Mouse (Mus musculus): Measurements from ENCODE around the gene Asic2. TPM values are rescaled to one million over a fixed set of nuclear protein-coding genes. Genes with fewer than 3 reads are reported as not detected.

The Asic2 gene
- polyA plus RNA-seq, 1 experiment = not detected

- Histone ChIP-seq H3K4me3 (ENCODE audit: insufficient read depth, low read length) (no peak overlapping the region), H3K27ac (ENCODE audit: insufficient read depth, low read length) (no peak overlapping the region), H3K4me1 (ENCODE audit: control insufficient read depth, insufficient read depth, low read length) (no peaks in the 10 kb centered on the region)
- TF ChIP-seq CTCF (IDR thresholded peaks at IDR 0.05; ENCODE audit: borderline replicate concordance, insufficient read depth, low read length) (no peak), POLR2A (IDR thresholded peaks at IDR 0.05; ENCODE audit: low read depth, low read length) (no peak)
Measured at GRCm38 (mm10) chr11:81164890-81165289, 803.4 kb downstream of the Asic2 start.

GRCm38 (mm10) chr11:81163056-81163455 is 805.2 kb downstream of the Asic2 start:
- TF ChIP-seq CTCF (IDR thresholded peaks at IDR 0.05; ENCODE audit: borderline replicate concordance, insufficient read depth, low read length) (no peak), POLR2A (IDR thresholded peaks at IDR 0.05; ENCODE audit: low read depth, low read length) (no peak)
- Histone ChIP-seq H3K4me1 (ENCODE audit: control insufficient read depth, insufficient read depth, low read length) (no peaks in the 10 kb centered on the region), H3K27ac (ENCODE audit: insufficient read depth, low read length) (no peak overlapping the region), H3K4me3 (ENCODE audit: insufficient read depth, low read length) (no peak overlapping the region)

DNA sequence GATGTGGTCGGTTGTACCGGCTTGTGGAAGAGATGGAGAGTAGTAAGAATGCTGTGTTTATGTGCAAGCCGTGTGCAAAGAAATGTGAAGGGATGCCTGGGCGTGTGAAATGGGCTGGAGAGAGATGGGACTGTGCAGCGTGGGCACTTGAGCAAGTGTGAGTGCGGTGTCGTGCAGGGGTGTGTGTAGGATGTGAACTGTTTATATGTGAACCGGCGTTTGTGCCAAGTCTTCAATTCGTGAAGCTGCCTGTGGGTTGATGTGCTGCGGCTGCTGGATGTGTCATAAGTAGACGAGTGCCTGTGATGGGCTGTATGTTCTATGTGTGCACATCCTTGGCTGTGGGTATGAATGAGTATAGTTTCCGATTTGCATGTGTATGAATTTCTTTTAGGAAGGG is 814.4 kb downstream of the Asic2 start:
- no peak overlapping the region for H3K4me3 ChIP-seq (ENCODE audit: insufficient read depth, low read length)
- H3K4me1 ChIP-seq (ENCODE audit: control insufficient read depth, insufficient read depth, low read length) = no peaks in the 10 kb centered on the region
- TF ChIP-seq POLR2A (IDR thresholded peaks at IDR 0.05; ENCODE audit: low read depth, low read length) (no peak), CTCF (IDR thresholded peaks at IDR 0.05; ENCODE audit: borderline replicate concordance, insufficient read depth, low read length) (no peak)
- no peak overlapping the region for H3K27ac ChIP-seq (ENCODE audit: insufficient read depth, low read length)

- H3K4me3 ChIP-seq (ENCODE audit: insufficient read depth, low read length) = no peak overlapping the region
Measured at GRCm38 (mm10) chr11:81153161-81153840, 815.0 kb downstream of the Asic2 start.

DNA sequence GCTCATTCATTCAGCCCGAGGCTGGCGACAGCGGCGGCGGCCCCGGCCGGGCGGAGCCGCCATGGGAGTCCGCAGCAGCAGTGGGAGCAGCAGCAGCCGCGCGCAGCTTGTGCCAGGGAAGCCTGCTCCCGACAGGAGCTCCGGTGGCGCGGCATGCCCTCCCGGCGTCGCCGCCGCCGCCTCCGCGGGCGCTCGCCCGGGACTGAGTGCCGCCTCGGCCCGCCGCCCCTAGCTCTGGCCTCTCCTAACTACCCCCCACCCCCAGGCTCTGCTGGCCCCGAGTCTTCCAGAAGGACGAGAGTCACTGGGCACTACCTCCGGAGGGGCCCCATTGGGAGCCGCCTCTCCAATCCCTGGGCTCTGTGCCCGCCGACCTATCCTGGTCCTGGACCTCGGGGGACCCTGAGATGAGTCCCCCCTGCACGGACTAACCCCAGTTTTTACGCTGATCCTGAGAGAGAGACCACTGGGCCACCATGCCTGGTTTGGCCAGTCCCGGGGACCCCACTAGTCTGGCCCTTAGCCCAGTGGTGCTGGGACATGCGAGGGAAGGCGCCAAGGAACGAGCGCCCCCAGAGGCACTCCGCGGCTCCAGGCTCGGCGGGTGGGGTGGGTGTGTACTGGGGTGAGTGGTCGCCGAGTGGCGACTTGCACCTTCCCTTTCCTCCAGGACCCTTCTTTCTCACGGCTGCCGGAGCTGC is 815.6 kb downstream of the Asic2 start:
- peak overlapping the region; percentile 20 for H3K4me3 ChIP-seq (ENCODE audit: insufficient read depth, low read length)
- TF ChIP-seq POLR2A (IDR thresholded peaks at IDR 0.05; ENCODE audit: low read depth, low read length) (no peak), CTCF (IDR thresholded peaks at IDR 0.05; ENCODE audit: borderline replicate concordance, insufficient read depth, low read length) (no peak)

More at GRCm38 (mm10) chr11:81153161-81153840, 815.0 kb downstream of the Asic2 start:
- Histone ChIP-seq H3K4me1 (ENCODE audit: control insufficient read depth, insufficient read depth, low read length) (no peaks in the 10 kb centered on the region), H3K27ac (ENCODE audit: insufficient read depth, low read length) (no peak overlapping the region)
- TF ChIP-seq CTCF (IDR thresholded peaks at IDR 0.05; ENCODE audit: borderline replicate concordance, insufficient read depth, low read length) = no peak
- TF ChIP-seq POLR2A (IDR thresholded peaks at IDR 0.05; ENCODE audit: low read depth, low read length) = no peak

DNA sequence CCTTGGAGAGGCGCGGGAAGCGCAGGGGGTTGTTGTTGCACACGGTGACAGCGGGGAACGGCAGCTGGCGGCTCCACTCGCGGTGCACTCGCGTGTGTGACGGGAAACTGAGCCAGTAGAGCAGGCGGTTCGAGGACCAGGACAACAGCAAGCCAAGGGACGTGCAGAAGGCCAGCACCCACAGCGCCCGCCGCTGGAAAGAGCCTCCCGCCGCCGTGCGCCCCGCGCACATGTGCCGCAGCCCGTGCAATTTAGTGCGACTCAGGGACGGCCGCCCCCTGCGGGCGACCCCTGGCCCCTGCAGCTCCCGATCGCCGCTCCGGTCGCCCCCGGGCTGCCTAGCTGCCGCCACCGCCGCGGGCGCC is 816.3 kb downstream of the Asic2 start:
- peak overlapping the region; percentile 20; the same call in 1 of the 2 replicates for H3K4me3 ChIP-seq (ENCODE audit: insufficient read depth, low read length)
- no peaks in the 10 kb centered on the region for H3K4me1 ChIP-seq (ENCODE audit: control insufficient read depth, insufficient read depth, low read length)
- TF ChIP-seq POLR2A (IDR thresholded peaks at IDR 0.05; ENCODE audit: low read depth, low read length) (no peak), CTCF (IDR thresholded peaks at IDR 0.05; ENCODE audit: borderline replicate concordance, insufficient read depth, low read length) (no peak)
- no peak overlapping the region for H3K27ac ChIP-seq (ENCODE audit: insufficient read depth, low read length)

More for the DNA sequence above, 815.6 kb downstream of the Asic2 start:
- Histone ChIP-seq H3K27ac (ENCODE audit: insufficient read depth, low read length) (no peak overlapping the region), H3K4me1 (ENCODE audit: control insufficient read depth, insufficient read depth, low read length) (no peaks in the 10 kb centered on the region)

DNA sequence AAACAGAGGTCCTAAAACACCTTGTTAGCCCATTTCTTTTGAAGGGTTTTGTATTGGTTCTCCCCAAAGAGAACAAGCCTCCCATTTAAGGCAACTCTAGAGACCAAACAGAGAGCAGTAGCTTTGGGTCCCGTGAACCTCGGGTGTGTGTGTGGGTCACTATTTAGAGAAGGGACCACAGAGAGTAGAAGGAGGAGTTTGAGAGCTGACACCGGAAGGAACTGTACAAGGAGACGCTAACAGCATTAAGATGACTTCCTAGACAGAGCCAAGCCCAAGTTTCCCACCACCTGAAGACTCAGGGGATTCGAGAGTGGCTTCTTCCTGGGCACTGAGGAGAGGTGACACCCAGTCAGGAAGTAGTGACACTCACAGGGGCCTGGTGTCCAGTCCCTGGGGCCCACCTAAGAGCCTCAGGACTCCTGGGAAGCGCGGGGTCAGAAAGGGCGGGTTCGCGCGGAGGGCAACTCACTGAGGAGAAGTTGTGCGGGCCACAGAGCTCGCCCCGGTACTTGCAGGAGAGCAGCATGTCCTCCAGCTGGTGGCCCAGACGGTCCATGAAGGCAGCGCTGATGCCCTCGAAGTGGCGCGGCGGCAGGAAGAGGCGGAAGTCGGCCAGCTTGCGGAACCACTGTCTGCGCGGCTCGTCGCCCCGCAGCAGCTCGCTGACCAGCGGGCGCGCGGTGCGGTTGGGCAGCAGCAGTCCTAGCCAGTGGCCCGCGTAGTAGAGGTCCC is 816.8 kb downstream of the Asic2 start:
- H3K4me1 ChIP-seq (ENCODE audit: control insufficient read depth, insufficient read depth, low read length) = no peaks in the 10 kb centered on the region
- H3K27ac ChIP-seq (ENCODE audit: insufficient read depth, low read length) = no peak overlapping the region
- no peak overlapping the region for H3K4me3 ChIP-seq (ENCODE audit: insufficient read depth, low read length)
- TF ChIP-seq POLR2A (IDR thresholded peaks at IDR 0.05; ENCODE audit: low read depth, low read length) = no peak
- no peak for TF ChIP-seq CTCF (IDR thresholded peaks at IDR 0.05; ENCODE audit: borderline replicate concordance, insufficient read depth, low read length)

DNA sequence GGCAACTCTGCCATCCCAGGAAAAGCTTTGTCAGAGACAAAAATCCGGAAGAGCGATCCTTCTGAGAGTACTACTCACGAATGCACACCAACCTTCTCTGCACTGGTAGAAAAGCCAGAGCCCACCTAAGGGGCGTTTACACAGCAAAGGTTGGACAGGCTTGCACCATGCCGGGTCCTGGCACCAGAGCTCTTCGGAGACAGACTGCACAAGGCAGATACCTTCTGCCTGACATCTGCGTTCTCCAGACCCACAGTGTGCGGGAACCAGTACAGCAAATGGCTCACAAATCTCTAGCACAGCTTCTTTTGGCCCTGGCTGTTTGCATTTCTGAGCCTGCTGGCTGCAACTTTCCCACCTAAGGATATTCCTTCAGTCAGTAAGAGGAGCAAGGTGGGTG is 817.6 kb downstream of the Asic2 start:
- TF ChIP-seq CTCF (IDR thresholded peaks at IDR 0.05; ENCODE audit: borderline replicate concordance, insufficient read depth, low read length) (no peak), POLR2A (IDR thresholded peaks at IDR 0.05; ENCODE audit: low read depth, low read length) (no peak)
- Histone ChIP-seq H3K27ac (ENCODE audit: insufficient read depth, low read length) (no peak overlapping the region), H3K4me3 (ENCODE audit: insufficient read depth, low read length) (no peak overlapping the region), H3K4me1 (ENCODE audit: control insufficient read depth, insufficient read depth, low read length) (no peaks in the 10 kb centered on the region)

DNA sequence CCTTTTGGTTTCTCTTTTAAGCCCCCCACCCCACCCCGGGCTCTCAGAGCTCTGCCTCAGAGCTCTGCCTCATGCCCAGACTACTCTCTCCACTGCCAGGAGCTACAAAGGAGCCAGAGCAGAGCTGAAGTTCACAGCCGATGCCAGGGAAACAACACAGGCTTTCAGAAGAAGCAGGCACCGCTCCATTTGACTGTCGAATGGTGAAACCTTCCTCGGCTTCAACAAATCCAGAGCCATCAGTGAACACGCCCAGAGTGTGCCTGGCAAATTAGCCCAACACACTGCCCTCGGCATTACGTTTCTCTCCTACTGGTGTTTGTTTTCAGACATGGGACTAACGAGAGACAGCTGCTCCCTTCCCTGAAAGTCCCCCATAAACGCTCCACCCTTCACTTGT is 819.8 kb downstream of the Asic2 start:
- H3K27ac ChIP-seq (ENCODE audit: insufficient read depth, low read length) = no peak overlapping the region
- H3K4me3 ChIP-seq (ENCODE audit: insufficient read depth, low read length) = no peak overlapping the region
- no peaks in the 10 kb centered on the region for H3K4me1 ChIP-seq (ENCODE audit: control insufficient read depth, insufficient read depth, low read length)
- no peak for TF ChIP-seq POLR2A (IDR thresholded peaks at IDR 0.05; ENCODE audit: low read depth, low read length)
- TF ChIP-seq CTCF (IDR thresholded peaks at IDR 0.05; ENCODE audit: borderline replicate concordance, insufficient read depth, low read length) = no peak

All from embryonic fibroblast, embryonic 13.5 days (primary cell).